Mouse (Mus musculus) liver, embryonic 14.5 days (tissue): ENCODE measurements around the gene Foxj1. TPM values are rescaled to one million over a fixed set of nuclear protein-coding genes. Genes with fewer than 3 reads are reported as not detected.

Source experiments
- ATAC-seq: fragments of 200-750 bp; cut with Nextera tagmentation; 2 replicates; pipeline ENCODE4 v1.8.0; 2017; ENCODE audit warnings: moderate number of reproducible peaks, mild to moderate bottlenecking, moderate library complexity; ENCODE audit not compliant: insufficient read depth
- DNase-seq, 3 experiments: peaks; one replicate each; pipeline ENCODE4 v3.0.0-alpha.2; 2012 to 2013; ENCODE audit warnings: low read depth in 3 of 3, low spot score in 3 of 3
- H3K27ac ChIP-seq: fragments of 300-500 bp; sonication (generic); 2 replicates; pipeline ENCODE4 v1.5.1; 2014; ENCODE audit warnings: moderate library complexity, mild to moderate bottlenecking, control low read depth, inconsistent platforms
- H3K27me3 ChIP-seq: fragments of 300-500 bp; sonication (generic); 2 replicates; pipeline ENCODE4 v1.6.1; 2014; ENCODE audit warnings: mild to moderate bottlenecking, low read length, moderate library complexity; ENCODE audit not compliant: control insufficient read depth, insufficient read depth
- H3K36me3 ChIP-seq: fragments of 300-500 bp; sonication (generic); replicated peaks from 2 replicates; pipeline ENCODE4 v1.6.1; 2014; ENCODE audit warnings: low read depth; ENCODE audit not compliant: control insufficient read depth, insufficient read depth
- H3K4me1 ChIP-seq, 2 experiments: fragments of 200-500 bp in 1 of 2; fragments of 300-500 bp in 1 of 2; sonication (generic) in 1 of 2; replicated peaks; 2 replicates each; pipeline ENCODE4 v1.6.1; 2012 to 2014; ENCODE audit warnings: antibody characterized with exemption in 1 of 2, inconsistent platforms in 1 of 2, low read length in 1 of 2; ENCODE audit not compliant: control insufficient read depth in 2 of 2, insufficient read depth in 2 of 2
- H3K4me2 ChIP-seq: fragments of 300-500 bp; sonication (generic); 2 replicates; pipeline ENCODE4 v1.6.1; 2014; ENCODE audit warnings: low read depth, mild to moderate bottlenecking, control low read depth, moderate library complexity
- H3K4me3 ChIP-seq, 2 experiments: fragments of 200-500 bp in 1 of 2; fragments of 300-500 bp in 1 of 2; sonication (generic) in 1 of 2; 2 replicates each; pipeline ENCODE4 v1.5.1; 2012 to 2014; ENCODE audit warnings: low read depth in 2 of 2, low read length in 2 of 2, mild to moderate bottlenecking in 2 of 2, control low read depth in 1 of 2, inconsistent platforms in 1 of 2, moderate library complexity in 1 of 2; ENCODE audit not compliant: insufficient read depth in 1 of 2
- H3K9ac ChIP-seq: fragments of 300-500 bp; sonication (generic); replicated peaks from 2 replicates; pipeline ENCODE4 v1.6.1; 2014; ENCODE audit warnings: mild to moderate bottlenecking, control low read depth, moderate library complexity
- H3K9me3 ChIP-seq: fragments of 300-500 bp; sonication (generic); 2 replicates; pipeline ENCODE4 v1.6.1; 2016; ENCODE audit warnings: low read length, mixed read lengths; ENCODE audit not compliant: control insufficient read depth
- CTCF ChIP-seq: IDR thresholded peaks from 2 replicates; pipeline ENCODE4 v1.5.1; 2016; ENCODE audit warnings: antibody characterized with exemption, low read depth, control low read depth
- EP300 ChIP-seq: IDR thresholded peaks from 2 replicates; pipeline ENCODE4 v1.6.1; 2016; ENCODE audit warnings: antibody characterized with exemption, low read depth
- WGBS: fragments of 180-500 bp; shearing (Covaris S2); extraction: QIAGEN DNeasy Blood & Tissue Kit; methylation state at CpG from one replicate; pipeline ENCODE4 v1.1.7; 2014; ENCODE audit not compliant: insufficient replicate concordance; 5-methylcytosine and 5-hydroxymethylcytosine counted together
- polyA plus RNA-seq, 2 experiments: library from polyadenylated mRNA; depleted of rRNA in 1 of 2; stranded (reverse) in 1 of 2; unstranded in 1 of 2; fragments of >200 nt; fragmentation: Nextera tagmentation in 1 of 2; extraction: Ambion mirVana in 1 of 2; gene quantifications; 2 replicates each; pipeline versions ENCODE4 v1.2.1 to v1.2.3; 2012 to 2014

Foxj1 gene
- polyA plus RNA-seq, 2 experiments: 0.76 to 1.2 TPM

GRCm38 (mm10) chr11:116330211-116330518 is 5.0 kb downstream of the Foxj1 start:
- H3K9me3 ChIP-seq: no peaks in the 10 kb centered on the region
- no peaks in the 10 kb centered on the region for H3K36me3 ChIP-seq
- 59% methylated on average over 7 of the region's 7 CpGs for WGBS
- H3K4me2 ChIP-seq: no peak overlapping the region
- H3K9ac ChIP-seq: no peak overlapping the region
- H3K27me3 ChIP-seq: peaks cover 22% of the 10 kb centered on the region
- H3K27ac ChIP-seq: no peak overlapping the region
- H3K4me3 ChIP-seq: no peak overlapping the region
- DNase-seq: no peak
- TF ChIP-seq CTCF: no peak
- no peak for TF ChIP-seq EP300
- ATAC-seq: no peak
- H3K4me1 ChIP-seq: no peaks in the 10 kb centered on the region

GRCm38 (mm10) chr11:116329314-116330210 is 5.6 kb downstream of the Foxj1 start:
- no peaks in the 10 kb centered on the region for H3K4me1 ChIP-seq
- no peak overlapping the region for H3K4me3 ChIP-seq
- no peak overlapping the region for H3K4me2 ChIP-seq
- WGBS: 59% methylated on average over 18 of the region's 18 CpGs
- DNase-seq (no peak), ATAC-seq (no peak)
- H3K36me3 ChIP-seq: no peaks in the 10 kb centered on the region
- TF ChIP-seq CTCF (no peak), EP300 (no peak)
- no peaks in the 10 kb centered on the region for H3K9me3 ChIP-seq
- peaks cover 16% of the 10 kb centered on the region for H3K27me3 ChIP-seq
- no peak overlapping the region for H3K9ac ChIP-seq
- H3K27ac ChIP-seq: no peak overlapping the region

- Histone ChIP-seq H3K4me1 (no peaks in the 10 kb centered on the region), H3K4me3 (no peak overlapping the region), H3K4me2 (no peak overlapping the region), H3K27me3 (no peaks in the 10 kb centered on the region), H3K9ac (no peak overlapping the region), H3K9me3 (no peaks in the 10 kb centered on the region), H3K27ac (no peak overlapping the region), H3K36me3 (no peaks in the 10 kb centered on the region)
- ATAC-seq: no peak
- TF ChIP-seq EP300 (no peak), CTCF (no peak)
- WGBS: 66% methylated on average over 7 of the region's 7 CpGs
- DNase-seq: no peak
Measured at GRCm38 (mm10) chr11:116326963-116327603, 8.1 kb downstream of the Foxj1 start.

- H3K27ac ChIP-seq: no peak overlapping the region
- H3K9ac ChIP-seq: peak overlapping the region; percentile 45
- peak; percentile 75 for ATAC-seq
- no peaks in the 10 kb centered on the region for H3K9me3 ChIP-seq
- H3K36me3 ChIP-seq: no peaks in the 10 kb centered on the region
- peak overlapping the region; percentile 71 for H3K4me2 ChIP-seq
- peak overlapping the region; percentile 38 to 48 for H3K4me3 ChIP-seq
- TF ChIP-seq EP300 (no peak), CTCF (peak; percentile 98)
- DNase-seq: peak in 2 of 3 experiments; percentile 51 to 55
- no peaks in the 10 kb centered on the region; the same call in 1 of the 2 replicates for H3K27me3 ChIP-seq
- H3K4me1 ChIP-seq: 0 out of 4 replicates have a peak, but pooled peaks cover 0 to 5% of the 10 kb centered on the region in 2 experiments
- WGBS: 2% methylated on average over 41 of the region's 41 CpGs
Measured at GRCm38 (mm10) chr11:116318719-116319659, 16.2 kb downstream of the Foxj1 start.
